Mouse (Mus musculus) ES-Bruce4 (cell line): ENCODE results near the gene Ubr7.

Experiments used
- CTCF ChIP-seq: IDR thresholded peaks from one replicate; pipeline ENCODE4 v1.8.1; 2011; ENCODE audit warnings: low read depth, low read length
- EP300 ChIP-seq: IDR thresholded peaks from 2 replicates; pipeline ENCODE4 v1.6.1; 2011; ENCODE audit warnings: low read depth, low read length; ENCODE audit not compliant: insufficient read depth

DNA sequence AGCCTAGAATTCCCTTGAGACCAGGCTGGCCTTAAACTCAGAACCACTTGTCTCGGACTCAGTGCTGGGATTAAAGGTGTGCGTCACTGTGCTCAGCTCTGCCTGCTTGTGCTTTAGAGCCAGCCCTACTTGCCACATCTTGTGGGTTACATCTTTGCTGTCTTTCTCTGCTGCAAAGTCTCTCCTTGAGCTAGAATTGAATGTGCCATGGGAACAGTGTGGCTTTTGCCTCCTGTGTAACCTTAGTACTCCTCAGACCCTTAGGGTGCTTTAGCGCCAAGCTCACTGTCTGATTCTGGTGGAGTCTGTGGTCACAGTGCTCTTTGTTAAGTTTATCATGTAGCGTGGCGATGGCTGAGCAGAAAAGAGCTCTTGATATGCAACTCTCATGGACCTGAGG, 14.9 kb downstream of the Ubr7 start:
- TF ChIP-seq CTCF: no peak
- no peak for TF ChIP-seq EP300
